Mouse (Mus musculus) liver, embryonic 14.5 days (tissue): ENCODE data around the gene Utrn. TPM values are rescaled to one million over a fixed set of nuclear protein-coding genes. Genes with fewer than 3 reads are reported as not detected.

Source experiments
- ATAC-seq: fragments of 200-750 bp; cut with Nextera tagmentation; 2 replicates; pipeline ENCODE4 v1.8.0; 2017; ENCODE audit warnings: moderate number of reproducible peaks, mild to moderate bottlenecking, moderate library complexity; ENCODE audit not compliant: insufficient read depth
- DNase-seq, 3 experiments: peaks; one replicate each; pipeline ENCODE4 v3.0.0-alpha.2; 2012 to 2013; ENCODE audit warnings: low read depth in 3 of 3, low spot score in 3 of 3
- H3K27ac ChIP-seq: fragments of 300-500 bp; sonication (generic); 2 replicates; pipeline ENCODE4 v1.5.1; 2014; ENCODE audit warnings: moderate library complexity, mild to moderate bottlenecking, control low read depth, inconsistent platforms
- H3K27me3 ChIP-seq: fragments of 300-500 bp; sonication (generic); 2 replicates; pipeline ENCODE4 v1.6.1; 2014; ENCODE audit warnings: mild to moderate bottlenecking, low read length, moderate library complexity; ENCODE audit not compliant: control insufficient read depth, insufficient read depth
- H3K36me3 ChIP-seq: fragments of 300-500 bp; sonication (generic); replicated peaks from 2 replicates; pipeline ENCODE4 v1.6.1; 2014; ENCODE audit warnings: low read depth; ENCODE audit not compliant: control insufficient read depth, insufficient read depth
- H3K4me1 ChIP-seq, 2 experiments: fragments of 200-500 bp in 1 of 2; fragments of 300-500 bp in 1 of 2; sonication (generic) in 1 of 2; replicated peaks; 2 replicates each; pipeline ENCODE4 v1.6.1; 2012 to 2014; ENCODE audit warnings: antibody characterized with exemption in 1 of 2, inconsistent platforms in 1 of 2, low read length in 1 of 2; ENCODE audit not compliant: control insufficient read depth in 2 of 2, insufficient read depth in 2 of 2
- H3K4me2 ChIP-seq: fragments of 300-500 bp; sonication (generic); 2 replicates; pipeline ENCODE4 v1.6.1; 2014; ENCODE audit warnings: low read depth, mild to moderate bottlenecking, control low read depth, moderate library complexity
- H3K4me3 ChIP-seq, 2 experiments: fragments of 200-500 bp in 1 of 2; fragments of 300-500 bp in 1 of 2; sonication (generic) in 1 of 2; 2 replicates each; pipeline ENCODE4 v1.5.1; 2012 to 2014; ENCODE audit warnings: low read depth in 2 of 2, low read length in 2 of 2, mild to moderate bottlenecking in 2 of 2, control low read depth in 1 of 2, inconsistent platforms in 1 of 2, moderate library complexity in 1 of 2; ENCODE audit not compliant: insufficient read depth in 1 of 2
- H3K9ac ChIP-seq: fragments of 300-500 bp; sonication (generic); replicated peaks from 2 replicates; pipeline ENCODE4 v1.6.1; 2014; ENCODE audit warnings: mild to moderate bottlenecking, control low read depth, moderate library complexity
- H3K9me3 ChIP-seq: fragments of 300-500 bp; sonication (generic); 2 replicates; pipeline ENCODE4 v1.6.1; 2016; ENCODE audit warnings: low read length, mixed read lengths; ENCODE audit not compliant: control insufficient read depth
- CTCF ChIP-seq: IDR thresholded peaks from 2 replicates; pipeline ENCODE4 v1.5.1; 2016; ENCODE audit warnings: antibody characterized with exemption, low read depth, control low read depth
- EP300 ChIP-seq: IDR thresholded peaks from 2 replicates; pipeline ENCODE4 v1.6.1; 2016; ENCODE audit warnings: antibody characterized with exemption, low read depth
- WGBS: fragments of 180-500 bp; shearing (Covaris S2); extraction: QIAGEN DNeasy Blood & Tissue Kit; methylation state at CpG from one replicate; pipeline ENCODE4 v1.1.7; 2014; ENCODE audit not compliant: insufficient replicate concordance; 5-methylcytosine and 5-hydroxymethylcytosine counted together
- polyA plus RNA-seq, 2 experiments: library from polyadenylated mRNA; depleted of rRNA in 1 of 2; stranded (reverse) in 1 of 2; unstranded in 1 of 2; fragments of >200 nt; fragmentation: Nextera tagmentation in 1 of 2; extraction: Ambion mirVana in 1 of 2; gene quantifications; 2 replicates each; pipeline versions ENCODE4 v1.2.1 to v1.2.3; 2012 to 2014

Utrn gene
- polyA plus RNA-seq, 2 experiments = 2.7 to 4.4 TPM

- no peaks in the 10 kb centered on the region for H3K27me3 ChIP-seq
- H3K4me3 ChIP-seq = no peak overlapping the region
- H3K9me3 ChIP-seq = no peaks in the 10 kb centered on the region
- H3K4me1 ChIP-seq = no peaks in the 10 kb centered on the region
- ATAC-seq (no peak), DNase-seq (no peak)
- 71% methylated on average over 7 of the region's 7 CpGs for WGBS
- TF ChIP-seq CTCF (no peak), EP300 (no peak)
- H3K4me2 ChIP-seq = no peak overlapping the region
- H3K27ac ChIP-seq = no peak overlapping the region
- no peak overlapping the region for H3K9ac ChIP-seq
- H3K36me3 ChIP-seq = no peaks in the 10 kb centered on the region
Measured at GRCm38 (mm10) chr10:12423994-12424725, 445.0 kb downstream of the Utrn start.

GRCm38 (mm10) chr10:12414967-12415366, 454.2 kb downstream of the Utrn start:
- DNase-seq (no peak), ATAC-seq (no peak)
- Histone ChIP-seq H3K27ac (no peak overlapping the region), H3K9me3 (no peaks in the 10 kb centered on the region), H3K4me2 (no peak overlapping the region), H3K27me3 (no peaks in the 10 kb centered on the region), H3K36me3 (no peaks in the 10 kb centered on the region), H3K9ac (no peak overlapping the region), H3K4me1 (no peaks in the 10 kb centered on the region), H3K4me3 (no peak overlapping the region)
- no peak for TF ChIP-seq CTCF
- no peak for TF ChIP-seq EP300
- WGBS = 52% methylated on average over 3 of the region's 3 CpGs

GRCm38 (mm10) chr10:12406338-12407110, 462.6 kb downstream of the Utrn start:
- ATAC-seq (no peak), DNase-seq (no peak)
- no peak overlapping the region for H3K27ac ChIP-seq
- no peak overlapping the region for H3K9ac ChIP-seq
- no peaks in the 10 kb centered on the region for H3K27me3 ChIP-seq
- H3K4me3 ChIP-seq = no peak overlapping the region
- H3K36me3 ChIP-seq = no peaks in the 10 kb centered on the region
- H3K4me2 ChIP-seq = no peak overlapping the region
- no peaks in the 10 kb centered on the region for H3K9me3 ChIP-seq
- H3K4me1 ChIP-seq = no peaks in the 10 kb centered on the region
- TF ChIP-seq EP300 (no peak), CTCF (no peak)
- 74% methylated on average over 12 of the region's 12 CpGs for WGBS

GRCm38 (mm10) chr10:12399450-12399849, 469.7 kb downstream of the Utrn start:
- no peak for TF ChIP-seq CTCF
- TF ChIP-seq EP300 = no peak
- Histone ChIP-seq H3K27ac (no peak overlapping the region), H3K4me1 (no peaks in the 10 kb centered on the region), H3K9ac (no peak overlapping the region), H3K4me3 (no peak overlapping the region), H3K27me3 (no peaks in the 10 kb centered on the region), H3K4me2 (no peak overlapping the region), H3K9me3 (no peaks in the 10 kb centered on the region), H3K36me3 (no peaks in the 10 kb centered on the region)
- ATAC-seq = no peak
- WGBS = 59% methylated on average over 2 of the region's 2 CpGs
- no peak for DNase-seq

- Histone ChIP-seq H3K27ac (no peak overlapping the region), H3K9me3 (no peaks in the 10 kb centered on the region), H3K9ac (no peak overlapping the region), H3K36me3 (no peaks in the 10 kb centered on the region), H3K27me3 (no peaks in the 10 kb centered on the region), H3K4me2 (no peak overlapping the region), H3K4me1 (no peaks in the 10 kb centered on the region), H3K4me3 (no peak overlapping the region)
- ATAC-seq = no peak
- 71% methylated on average over 1 of the region's 1 CpGs for WGBS
- TF ChIP-seq EP300 (no peak), CTCF (no peak)
- DNase-seq = no peak
Measured at GRCm38 (mm10) chr10:12380139-12380538, 489.0 kb downstream of the Utrn start.
